Mouse (Mus musculus): Measurements from ENCODE around the gene Wdr43. TPM values are rescaled to one million over a fixed set of nuclear protein-coding genes. Genes with fewer than 3 reads are reported as not detected.
"Not testable (repeated sequence)": the region's sequence is repeated elsewhere in the genome, so short reads cannot be mapped to it uniquely, and the experiment has no call there.

The Wdr43 gene
- polyA plus RNA-seq, 1 experiment from 2014 or later = 84.0 TPM

- DNase-seq (ENCODE audit: low spot score, missing footprints) (no peak), ATAC-seq (ENCODE audit: low FRiP score) (no peak)
- 84% methylated on average over 8 of the region's 8 CpGs for WGBS
- H3K9ac ChIP-seq (ENCODE audit: low read length) = no peak overlapping the region
- H3K36me3 ChIP-seq (ENCODE audit: control insufficient read depth, insufficient read depth, low read length) = peaks cover 12% of the 10 kb centered on the region
- no peaks in the 10 kb centered on the region for H3K9me3 ChIP-seq (ENCODE audit: control insufficient read depth, low read length)
- no peak overlapping the region for H3K4me2 ChIP-seq
- H3K27me3 ChIP-seq (ENCODE audit: control insufficient read depth, insufficient read depth, low read length) = no peaks in the 10 kb centered on the region
- H3K4me1 ChIP-seq (ENCODE audit: control insufficient read depth, insufficient read depth, low read length) = no peaks in the 10 kb centered on the region
- no peak overlapping the region for H3K27ac ChIP-seq (ENCODE audit: low read depth, low read length)
- H3K4me3 ChIP-seq (ENCODE audit: low read depth, low read length) = no peak overlapping the region
These were observed 17.7 kb downstream of the Wdr43 start for GRCm38 (mm10) chr17:71633350-71633749.

GRCm38 (mm10) chr17:71636786-71637185 is 21.1 kb downstream of the Wdr43 start:
- DNase-seq (ENCODE audit: low spot score, missing footprints) (no peak), ATAC-seq (ENCODE audit: low FRiP score) (no peak)
- Histone ChIP-seq H3K9ac (ENCODE audit: low read length) (no peak overlapping the region), H3K4me3 (ENCODE audit: low read depth, low read length) (no peak overlapping the region), H3K4me2 (no peak overlapping the region), H3K27me3 (ENCODE audit: control insufficient read depth, insufficient read depth, low read length) (no peaks in the 10 kb centered on the region), H3K27ac (ENCODE audit: low read depth, low read length) (no peak overlapping the region), H3K36me3 (ENCODE audit: control insufficient read depth, insufficient read depth, low read length) (peaks cover 25% of the 10 kb centered on the region), H3K9me3 (ENCODE audit: control insufficient read depth, low read length) (no peaks in the 10 kb centered on the region), H3K4me1 (ENCODE audit: control insufficient read depth, insufficient read depth, low read length) (no peaks in the 10 kb centered on the region)
- WGBS = 91% methylated on average over 8 of the region's 8 CpGs

- ATAC-seq (ENCODE audit: low FRiP score) (no peak), DNase-seq (ENCODE audit: low spot score, missing footprints) (no peak)
- WGBS = 88% methylated on average over 4 of the region's 4 CpGs
- Histone ChIP-seq H3K4me3 (ENCODE audit: low read depth, low read length) (no peak overlapping the region), H3K4me2 (no peak overlapping the region), H3K9me3 (ENCODE audit: control insufficient read depth, low read length) (no peaks in the 10 kb centered on the region), H3K27me3 (ENCODE audit: control insufficient read depth, insufficient read depth, low read length) (no peaks in the 10 kb centered on the region), H3K36me3 (ENCODE audit: control insufficient read depth, insufficient read depth, low read length) (peaks cover 27% of the 10 kb centered on the region), H3K4me1 (ENCODE audit: control insufficient read depth, insufficient read depth, low read length) (no peaks in the 10 kb centered on the region), H3K9ac (ENCODE audit: low read length) (no peak overlapping the region), H3K27ac (ENCODE audit: low read depth, low read length) (no peak overlapping the region)
These were observed 22.1 kb downstream of the Wdr43 start for GRCm38 (mm10) chr17:71637750-71638265.

- H3K4me2 ChIP-seq; H3K4me3 ChIP-seq (ENCODE audit: low read depth, low read length); H3K4me1 ChIP-seq (ENCODE audit: control insufficient read depth, insufficient read depth, low read length); H3K27me3 ChIP-seq (ENCODE audit: control insufficient read depth, insufficient read depth, low read length); H3K27ac ChIP-seq (ENCODE audit: low read depth, low read length); ATAC-seq (ENCODE audit: low FRiP score); H3K9ac ChIP-seq (ENCODE audit: low read length); DNase-seq (ENCODE audit: low spot score, missing footprints); H3K9me3 ChIP-seq (ENCODE audit: control insufficient read depth, low read length): not testable (repeated sequence)
- 91% methylated on average over 5 of the region's 5 CpGs for WGBS
- peaks cover 22% of the 10 kb centered on the region for H3K36me3 ChIP-seq (ENCODE audit: control insufficient read depth, insufficient read depth, low read length)
These were observed 23.4 kb downstream of the Wdr43 start for GRCm38 (mm10) chr17:71639056-71639455.

GRCm38 (mm10) chr17:71640421-71641085 is 24.9 kb downstream of the Wdr43 start:
- H3K27ac ChIP-seq (ENCODE audit: low read depth, low read length) = no peak overlapping the region
- H3K36me3 ChIP-seq (ENCODE audit: control insufficient read depth, insufficient read depth, low read length) = peaks cover 22% of the 10 kb centered on the region
- no peaks in the 10 kb centered on the region for H3K9me3 ChIP-seq (ENCODE audit: control insufficient read depth, low read length)
- ATAC-seq (ENCODE audit: low FRiP score) = no peak
- no peak overlapping the region for H3K4me2 ChIP-seq
- no peak for DNase-seq (ENCODE audit: low spot score, missing footprints)
- H3K4me3 ChIP-seq (ENCODE audit: low read depth, low read length) = no peak overlapping the region
- 93% methylated on average over 9 of the region's 9 CpGs for WGBS
- H3K27me3 ChIP-seq (ENCODE audit: control insufficient read depth, insufficient read depth, low read length) = no peaks in the 10 kb centered on the region
- H3K4me1 ChIP-seq (ENCODE audit: control insufficient read depth, insufficient read depth, low read length) = no peaks in the 10 kb centered on the region
- no peak overlapping the region for H3K9ac ChIP-seq (ENCODE audit: low read length)

- H3K36me3 ChIP-seq (ENCODE audit: control insufficient read depth, insufficient read depth, low read length) = peaks cover 22% of the 10 kb centered on the region
- H3K4me1 ChIP-seq (ENCODE audit: control insufficient read depth, insufficient read depth, low read length) = no peaks in the 10 kb centered on the region
- no peak overlapping the region for H3K27ac ChIP-seq (ENCODE audit: low read depth, low read length)
- no peak for ATAC-seq (ENCODE audit: low FRiP score)
- WGBS = 89% methylated on average over 3 of the region's 3 CpGs
- no peak overlapping the region for H3K4me3 ChIP-seq (ENCODE audit: low read depth, low read length)
- no peak overlapping the region for H3K4me2 ChIP-seq
- H3K9ac ChIP-seq (ENCODE audit: low read length) = no peak overlapping the region
- no peaks in the 10 kb centered on the region for H3K9me3 ChIP-seq (ENCODE audit: control insufficient read depth, low read length)
- no peaks in the 10 kb centered on the region for H3K27me3 ChIP-seq (ENCODE audit: control insufficient read depth, insufficient read depth, low read length)
- no peak for DNase-seq (ENCODE audit: low spot score, missing footprints)
These were observed 26.5 kb downstream of the Wdr43 start for GRCm38 (mm10) chr17:71642190-71642589.

- H3K9ac ChIP-seq (ENCODE audit: low read length) = no peak overlapping the region
- no peak for ATAC-seq (ENCODE audit: low FRiP score)
- H3K27me3 ChIP-seq (ENCODE audit: control insufficient read depth, insufficient read depth, low read length) = no peaks in the 10 kb centered on the region
- H3K36me3 ChIP-seq (ENCODE audit: control insufficient read depth, insufficient read depth, low read length) = peaks cover 12% of the 10 kb centered on the region; the same call in 1 of the 2 replicates
- H3K4me3 ChIP-seq (ENCODE audit: low read depth, low read length) = no peak overlapping the region
- no peaks in the 10 kb centered on the region for H3K4me1 ChIP-seq (ENCODE audit: control insufficient read depth, insufficient read depth, low read length)
- WGBS = 97% methylated on average over 9 of the region's 9 CpGs
- no peak overlapping the region for H3K4me2 ChIP-seq
- no peak overlapping the region for H3K27ac ChIP-seq (ENCODE audit: low read depth, low read length)
- DNase-seq (ENCODE audit: low spot score, missing footprints) = no peak
- no peaks in the 10 kb centered on the region for H3K9me3 ChIP-seq (ENCODE audit: control insufficient read depth, low read length)
These were observed 34.3 kb downstream of the Wdr43 start for GRCm38 (mm10) chr17:71650011-71650410.

- Histone ChIP-seq H3K27ac (ENCODE audit: low read depth, low read length) (no peak overlapping the region), H3K4me1 (ENCODE audit: control insufficient read depth, insufficient read depth, low read length) (no peaks in the 10 kb centered on the region), H3K27me3 (ENCODE audit: control insufficient read depth, insufficient read depth, low read length) (no peaks in the 10 kb centered on the region), H3K9ac (ENCODE audit: low read length) (no peak overlapping the region), H3K9me3 (ENCODE audit: control insufficient read depth, low read length) (no peaks in the 10 kb centered on the region), H3K4me2 (no peak overlapping the region), H3K4me3 (ENCODE audit: low read depth, low read length) (no peak overlapping the region), H3K36me3 (ENCODE audit: control insufficient read depth, insufficient read depth, low read length) (peaks cover 17% of the 10 kb centered on the region)
- DNase-seq (ENCODE audit: low spot score, missing footprints) = no peak
- ATAC-seq (ENCODE audit: low FRiP score) = no peak
- WGBS = 98% methylated on average over 2 of the region's 2 CpGs
These were observed 36.8 kb downstream of the Wdr43 start for GRCm38 (mm10) chr17:71652495-71652894.

GRCm38 (mm10) chr17:71652934-71653333 is 37.2 kb downstream of the Wdr43 start:
- Histone ChIP-seq H3K9me3 (ENCODE audit: control insufficient read depth, low read length) (no peaks in the 10 kb centered on the region), H3K27ac (ENCODE audit: low read depth, low read length) (no peak overlapping the region), H3K4me3 (ENCODE audit: low read depth, low read length) (no peak overlapping the region), H3K4me2 (no peak overlapping the region), H3K36me3 (ENCODE audit: control insufficient read depth, insufficient read depth, low read length) (peaks cover 17% of the 10 kb centered on the region), H3K27me3 (ENCODE audit: control insufficient read depth, insufficient read depth, low read length) (no peaks in the 10 kb centered on the region), H3K4me1 (ENCODE audit: control insufficient read depth, insufficient read depth, low read length) (no peaks in the 10 kb centered on the region), H3K9ac (ENCODE audit: low read length) (no peak overlapping the region)
- ATAC-seq (ENCODE audit: low FRiP score) (no peak), DNase-seq (ENCODE audit: low spot score, missing footprints) (no peak)
- WGBS = 88% methylated on average over 5 of the region's 5 CpGs

Measured in midbrain, embryonic 11.5 days (tissue).